Mouse (Mus musculus): Measurements from ENCODE around the gene Cdc42se1. TPM values are rescaled to one million over a fixed set of nuclear protein-coding genes. Genes with fewer than 3 reads are reported as not detected.

Gene Cdc42se1
- total RNA-seq, 2 experiments from 2014 or later: 15.5 TPM

- DNase-seq: no peak
These were observed 56.2 kb downstream of the Cdc42se1 start for GRCm38 (mm10) chr3:95284501-95285281.

- DNase-seq: no peak
These were observed 56.9 kb downstream of the Cdc42se1 start for GRCm38 (mm10) chr3:95285390-95285789.

Other genes with a start within 250 kb of the Cdc42se1 start
- gene Zfp687, start 213.3 kb upstream of the Cdc42se1 start, total RNA-seq (2021): 1 to 10 TPM; 8.4 to 8.9 TPM
- 100 to 1,000 TPM; 163 to 181 TPM for gene Psmd4, start 186.1 kb upstream of the Cdc42se1 start, total RNA-seq (2021)
- 10 to 100 TPM; 16.3 to 19.4 TPM for gene Pip5k1a, start 121.8 kb upstream of the Cdc42se1 start, total RNA-seq (2021)
- 10 to 100 TPM; 36.0 to 40.4 TPM for gene Vps72, start 117.7 kb upstream of the Cdc42se1 start, total RNA-seq (2021)
- 100 to 1,000 TPM; 481 to 623 TPM for gene Tmod4, start 104.3 kb upstream of the Cdc42se1 start, total RNA-seq (2021)
- 10 to 100 TPM; 26.6 to 34.1 TPM for gene Scnm1, start 94.7 kb upstream of the Cdc42se1 start, total RNA-seq (2021)
- 1 to 10 TPM; 6.4 to 7.0 TPM for gene Lysmd1, start 94.6 kb upstream of the Cdc42se1 start, total RNA-seq (2021)
- under 1 TPM; 0.48 to 0.97 TPM for gene Tnfaip8l2, start 86.4 kb upstream of the Cdc42se1 start, total RNA-seq (2021)
- 100 to 1,000 TPM in 1 of 2 experiments, 10 to 100 TPM in 1; 98.2 to 101 TPM for gene Sema6c, start 68.3 kb upstream of the Cdc42se1 start, total RNA-seq (2021)
- 1 to 10 TPM; 8.2 to 8.3 TPM for gene Gabpb2, start 10.8 kb upstream of the Cdc42se1 start, total RNA-seq (2021)
- 10 to 100 TPM; 34.4 to 42.4 TPM for gene Mllt11, start 3.4 kb downstream of the Cdc42se1 start, total RNA-seq (2021)
- not detected for gene Gm128, start 12.9 kb downstream of the Cdc42se1 start, total RNA-seq (2021)
- not detected for gene Bnipl, start 22.5 kb downstream of the Cdc42se1 start, total RNA-seq (2021)
- gene Mindy1, start 52.6 kb downstream of the Cdc42se1 start, total RNA-seq (2021): 10 to 100 TPM; 19.9 to 22.8 TPM
- gene Prune1, start 53.3 kb downstream of the Cdc42se1 start, total RNA-seq (2021): 10 to 100 TPM; 36.5 to 38.3 TPM
- gene Anxa9, start 78.4 kb downstream of the Cdc42se1 start, total RNA-seq (2021): under 1 TPM; 0.15 to 0.27 TPM
- 10 to 100 TPM; 20.3 to 21.7 TPM for gene Cers2, start 86.1 kb downstream of the Cdc42se1 start, total RNA-seq (2021)
- gene Setdb1, start 128.5 kb downstream of the Cdc42se1 start, total RNA-seq (2021): 10 to 100 TPM; 10.2 to 11.8 TPM
- not detected for gene 4930558C23Rik, start 174.1 kb downstream of the Cdc42se1 start, total RNA-seq (2021)
- 10 to 100 TPM; 33.8 to 39.3 TPM for gene Arnt, start 205.7 kb downstream of the Cdc42se1 start, total RNA-seq (2021)

Data from gastrocnemius, postnatal 25 days (tissue).